Mouse (Mus musculus): Measurements from ENCODE around the gene Ilkap. TPM values are rescaled to one million over a fixed set of nuclear protein-coding genes. Genes with fewer than 3 reads are reported as not detected.

Gene Ilkap
- polyA plus RNA-seq, 1 experiment = 118 TPM

GRCm38 (mm10) chr1:91435606-91436130 is 37.1 kb upstream of the Ilkap start:
- TF ChIP-seq CTCF (IDR thresholded peaks at IDR 0.05; ENCODE audit: borderline replicate concordance, extremely low read depth, insufficient read depth, insufficient read length) (no peak), POLR2A (IDR thresholded peaks at IDR 0.05; ENCODE audit: borderline replicate concordance, extremely low read depth, insufficient read depth, insufficient read length, poor library complexity, severe bottlenecking) (no peak)

DNA sequence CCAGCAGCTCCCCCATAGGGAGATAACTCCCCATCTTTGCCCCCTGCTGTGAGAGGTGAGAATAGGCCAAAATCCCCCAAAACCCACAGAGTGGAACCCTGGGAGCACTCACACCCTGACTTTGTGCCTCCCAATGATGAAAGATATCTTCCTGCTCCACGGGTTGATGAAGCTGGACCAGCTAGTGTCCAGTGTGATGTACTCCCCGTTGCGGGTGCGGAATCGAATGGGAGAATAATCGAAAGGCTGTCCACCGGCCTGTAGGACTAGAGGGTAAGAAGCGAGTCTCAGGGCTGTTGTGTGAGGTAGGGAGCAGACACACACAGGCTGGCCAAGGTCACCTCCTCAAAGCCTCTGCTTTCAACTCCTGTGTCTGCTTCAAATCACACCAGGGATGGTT is 36.3 kb upstream of the Ilkap start:
- TF ChIP-seq POLR2A (IDR thresholded peaks at IDR 0.05; ENCODE audit: borderline replicate concordance, extremely low read depth, insufficient read depth, insufficient read length, poor library complexity, severe bottlenecking) (no peak), CTCF (IDR thresholded peaks at IDR 0.05; ENCODE audit: borderline replicate concordance, extremely low read depth, insufficient read depth, insufficient read length) (no peak)
- no peak for DNase-seq (ENCODE audit: low read depth)

More at GRCm38 (mm10) chr1:91435606-91436130, 37.1 kb upstream of the Ilkap start:
- no peak for DNase-seq (ENCODE audit: low read depth)

GRCm38 (mm10) chr1:91430761-91431160 is 32.1 kb upstream of the Ilkap start:
- TF ChIP-seq CTCF (IDR thresholded peaks at IDR 0.05; ENCODE audit: borderline replicate concordance, extremely low read depth, insufficient read depth, insufficient read length) (no peak), POLR2A (IDR thresholded peaks at IDR 0.05; ENCODE audit: borderline replicate concordance, extremely low read depth, insufficient read depth, insufficient read length, poor library complexity, severe bottlenecking) (no peak)
- no peak for DNase-seq (ENCODE audit: low read depth)

DNA sequence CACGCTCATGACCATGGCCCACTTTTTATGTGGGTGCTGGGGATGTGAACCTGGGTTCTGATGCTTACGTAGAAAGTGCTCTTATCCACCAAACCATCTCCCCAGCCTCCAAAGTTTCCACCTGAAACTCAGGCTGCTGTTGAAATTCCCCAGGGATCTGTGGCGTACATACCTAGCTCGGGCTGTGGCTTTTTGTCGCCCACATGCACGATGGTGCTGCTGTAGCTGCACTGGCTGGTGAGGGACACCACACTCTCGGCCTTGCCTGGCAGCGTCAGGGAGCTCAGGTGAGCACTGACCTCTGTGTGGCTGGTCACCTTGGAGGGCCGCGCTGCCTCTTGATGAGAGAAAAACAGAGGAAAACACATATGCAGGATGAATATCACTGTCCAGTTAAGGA is 30.6 kb upstream of the Ilkap start:
- no peak for TF ChIP-seq CTCF (IDR thresholded peaks at IDR 0.05; ENCODE audit: borderline replicate concordance, extremely low read depth, insufficient read depth, insufficient read length)
- no peak for TF ChIP-seq POLR2A (IDR thresholded peaks at IDR 0.05; ENCODE audit: borderline replicate concordance, extremely low read depth, insufficient read depth, insufficient read length, poor library complexity, severe bottlenecking)
- DNase-seq (ENCODE audit: low read depth) = no peak

DNA sequence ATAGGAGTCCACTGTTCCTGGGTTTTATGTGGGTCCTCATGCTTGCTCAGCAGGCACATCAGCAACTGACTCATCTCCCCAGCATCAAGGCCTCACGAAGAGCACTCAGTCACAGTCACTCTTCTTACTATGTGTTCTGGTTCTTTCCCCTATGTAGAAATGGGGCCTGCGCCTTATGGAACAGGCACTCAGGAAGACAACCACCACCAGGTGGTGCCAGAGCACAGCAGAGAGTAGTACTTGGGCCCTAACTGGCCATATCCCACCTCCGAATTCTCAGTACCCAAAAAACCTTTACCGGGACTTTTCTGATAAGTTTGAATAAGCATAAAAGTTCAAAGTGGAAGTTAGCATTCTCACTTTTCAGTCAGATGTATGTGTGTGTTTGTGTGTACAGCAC is 30.0 kb upstream of the Ilkap start:
- DNase-seq (ENCODE audit: low read depth) = peak; percentile 89
- TF ChIP-seq POLR2A (IDR thresholded peaks at IDR 0.05; ENCODE audit: borderline replicate concordance, extremely low read depth, insufficient read depth, insufficient read length, poor library complexity, severe bottlenecking) = no peak
- TF ChIP-seq CTCF (IDR thresholded peaks at IDR 0.05; ENCODE audit: borderline replicate concordance, extremely low read depth, insufficient read depth, insufficient read length) = peak; percentile 84

DNA sequence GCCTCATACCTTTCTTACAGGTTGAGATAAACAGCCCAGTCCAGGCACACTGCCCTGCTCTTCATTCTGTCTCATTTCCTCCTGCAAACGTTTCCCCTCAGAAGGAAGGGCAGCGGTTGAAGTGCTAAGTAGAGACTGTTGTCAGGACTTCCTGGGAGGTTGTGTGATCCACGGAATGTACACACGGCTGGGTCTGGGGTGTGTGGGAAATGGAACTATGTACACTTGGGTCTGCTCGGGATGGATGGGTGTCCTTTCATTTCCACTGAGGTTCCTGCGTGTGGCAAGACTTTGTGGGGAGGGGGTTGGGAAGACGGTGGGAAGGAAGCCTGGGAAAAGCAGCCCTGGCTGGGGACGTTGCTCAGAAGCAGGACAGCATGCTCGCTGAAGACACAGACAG is 27.8 kb upstream of the Ilkap start:
- TF ChIP-seq CTCF (IDR thresholded peaks at IDR 0.05; ENCODE audit: borderline replicate concordance, extremely low read depth, insufficient read depth, insufficient read length) = no peak
- no peak for DNase-seq (ENCODE audit: low read depth)

DNA sequence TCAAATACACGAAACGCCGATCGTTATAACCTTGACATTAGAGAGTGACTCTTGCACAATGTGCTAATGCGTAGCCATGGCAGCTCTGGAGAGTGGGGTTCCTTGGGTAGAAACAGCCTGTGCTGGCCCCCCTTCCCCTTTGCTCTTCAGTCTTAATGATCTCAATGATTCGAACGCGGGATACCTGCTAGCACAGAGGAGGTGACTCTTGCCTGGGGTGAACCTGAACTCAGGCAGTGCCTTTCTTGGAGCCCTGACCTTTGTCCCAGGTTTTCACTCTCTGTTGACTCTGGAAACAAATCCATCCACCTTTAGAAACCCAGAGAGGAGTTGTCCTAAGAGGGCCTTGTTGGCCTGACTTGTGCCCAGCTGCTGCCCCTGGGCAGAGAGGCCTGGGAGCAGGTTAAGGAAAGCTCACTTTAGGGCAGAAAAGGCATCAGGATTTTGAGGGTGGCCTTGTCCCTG is 22.0 kb upstream of the Ilkap start:
- no peak for DNase-seq (ENCODE audit: low read depth)
- no peak for TF ChIP-seq CTCF (IDR thresholded peaks at IDR 0.05; ENCODE audit: borderline replicate concordance, extremely low read depth, insufficient read depth, insufficient read length)

GRCm38 (mm10) chr1:91419862-91420600 is 21.4 kb upstream of the Ilkap start:
- no peak for DNase-seq (ENCODE audit: low read depth)

DNA sequence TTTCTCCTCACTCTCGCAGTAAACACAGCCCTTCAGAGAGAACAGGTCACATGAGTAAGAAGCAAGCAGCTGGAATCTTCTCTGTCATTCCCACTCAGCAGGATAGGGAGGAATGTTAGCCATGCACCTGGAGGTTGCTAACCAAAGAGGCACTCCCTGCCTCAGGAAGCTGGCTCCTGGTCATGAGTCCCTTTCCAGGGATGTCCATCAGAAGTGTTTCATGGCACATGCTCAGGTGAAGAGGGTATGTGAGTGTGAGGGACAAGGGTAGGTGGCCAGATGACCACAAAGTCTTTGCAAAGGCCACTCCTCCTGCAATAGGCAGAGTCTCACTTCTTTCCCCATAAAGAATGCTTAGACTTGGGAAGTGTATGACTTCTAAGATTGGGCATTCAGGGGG is 19.4 kb upstream of the Ilkap start:
- TF ChIP-seq CTCF (IDR thresholded peaks at IDR 0.05; ENCODE audit: borderline replicate concordance, extremely low read depth, insufficient read depth, insufficient read length) (no peak), POLR2A (IDR thresholded peaks at IDR 0.05; ENCODE audit: borderline replicate concordance, extremely low read depth, insufficient read depth, insufficient read length, poor library complexity, severe bottlenecking) (no peak)
- no peak for DNase-seq (ENCODE audit: low read depth)

More at GRCm38 (mm10) chr1:91419862-91420600, 21.4 kb upstream of the Ilkap start:
- no peak for TF ChIP-seq POLR2A (IDR thresholded peaks at IDR 0.05; ENCODE audit: borderline replicate concordance, extremely low read depth, insufficient read depth, insufficient read length, poor library complexity, severe bottlenecking)
- TF ChIP-seq CTCF (IDR thresholded peaks at IDR 0.05; ENCODE audit: borderline replicate concordance, extremely low read depth, insufficient read depth, insufficient read length) = no peak

GRCm38 (mm10) chr1:91415311-91415710 is 16.7 kb upstream of the Ilkap start:
- peak; percentile 73 for DNase-seq (ENCODE audit: low read depth)
- TF ChIP-seq CTCF (IDR thresholded peaks at IDR 0.05; ENCODE audit: borderline replicate concordance, extremely low read depth, insufficient read depth, insufficient read length) (no peak), POLR2A (IDR thresholded peaks at IDR 0.05; ENCODE audit: borderline replicate concordance, extremely low read depth, insufficient read depth, insufficient read length, poor library complexity, severe bottlenecking) (no peak)

GRCm38 (mm10) chr1:91414903-91415302 is 16.3 kb upstream of the Ilkap start:
- peak; percentile 86 for DNase-seq (ENCODE audit: low read depth)
- no peak for TF ChIP-seq CTCF (IDR thresholded peaks at IDR 0.05; ENCODE audit: borderline replicate concordance, extremely low read depth, insufficient read depth, insufficient read length)
- TF ChIP-seq POLR2A (IDR thresholded peaks at IDR 0.05; ENCODE audit: borderline replicate concordance, extremely low read depth, insufficient read depth, insufficient read length, poor library complexity, severe bottlenecking) = no peak

GRCm38 (mm10) chr1:91413898-91414594 is 15.4 kb upstream of the Ilkap start, which contains the start of gene Hes6:
TSS of gene Hes6 (minus strand) at chr1:91414038.
- TF ChIP-seq CTCF (IDR thresholded peaks at IDR 0.05; ENCODE audit: borderline replicate concordance, extremely low read depth, insufficient read depth, insufficient read length) = no peak
- TF ChIP-seq POLR2A (IDR thresholded peaks at IDR 0.05; ENCODE audit: borderline replicate concordance, extremely low read depth, insufficient read depth, insufficient read length, poor library complexity, severe bottlenecking) = 0 out of 2 replicates have a peak, but pooled peaks have one; percentile 16
- DNase-seq (ENCODE audit: low read depth) = peak; percentile 98

All from brain, embryonic 14.5 days (tissue).